Mouse (Mus musculus) adrenal gland, postnatal 25 days (tissue): ENCODE measurements around the gene Has3. TPM values are rescaled to one million over a fixed set of nuclear protein-coding genes. Genes with fewer than 3 reads are reported as not detected.

ENCODE experiments used
- DNase-seq: peaks from one replicate; pipeline ENCODE4 v3.0.0; 2021; ENCODE audit warnings: mixed read lengths
- total RNA-seq: library from RNA; stranded (reverse); gene quantifications from 2 replicates; pipeline ENCODE4 v1.2.3, GENCODE M21; 2021

The Has3 gene
- total RNA-seq, 1 experiment from 2014 or later: 0.55 TPM

DNA sequence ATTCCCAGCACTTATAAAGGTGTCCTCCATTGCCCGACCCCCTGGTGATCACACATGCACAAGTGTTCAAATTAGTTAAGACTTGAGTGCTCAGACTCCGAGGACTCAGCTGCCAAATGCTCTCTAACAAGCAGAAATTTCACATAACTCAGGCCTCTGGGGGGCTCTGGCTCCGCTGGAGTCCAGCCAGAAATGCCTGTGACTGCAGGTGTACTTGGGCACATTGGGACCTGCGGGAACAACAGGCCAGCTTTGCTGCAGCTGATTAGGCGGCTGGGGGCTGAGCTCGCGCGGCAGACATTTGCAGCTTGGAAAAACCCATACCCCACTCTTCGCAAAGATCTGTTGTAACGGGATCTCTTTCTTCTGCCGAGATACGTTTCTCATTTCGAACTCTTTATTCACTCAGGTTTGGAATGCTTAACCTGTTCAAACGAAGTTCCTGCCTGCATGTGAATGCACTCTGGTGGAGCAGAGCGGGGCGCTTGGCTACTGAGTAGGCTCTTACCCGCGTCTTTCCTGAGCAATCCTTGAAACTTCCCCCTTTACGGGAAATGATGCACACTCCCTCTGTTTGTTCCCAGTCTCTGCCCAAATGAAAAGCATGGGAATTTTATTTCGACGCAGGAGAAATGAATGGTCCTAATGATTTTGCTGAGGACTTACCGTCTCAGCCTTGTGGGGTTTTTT, 62.5 kb downstream of the Has3 start:
- DNase-seq: peak; percentile 39

DNA sequence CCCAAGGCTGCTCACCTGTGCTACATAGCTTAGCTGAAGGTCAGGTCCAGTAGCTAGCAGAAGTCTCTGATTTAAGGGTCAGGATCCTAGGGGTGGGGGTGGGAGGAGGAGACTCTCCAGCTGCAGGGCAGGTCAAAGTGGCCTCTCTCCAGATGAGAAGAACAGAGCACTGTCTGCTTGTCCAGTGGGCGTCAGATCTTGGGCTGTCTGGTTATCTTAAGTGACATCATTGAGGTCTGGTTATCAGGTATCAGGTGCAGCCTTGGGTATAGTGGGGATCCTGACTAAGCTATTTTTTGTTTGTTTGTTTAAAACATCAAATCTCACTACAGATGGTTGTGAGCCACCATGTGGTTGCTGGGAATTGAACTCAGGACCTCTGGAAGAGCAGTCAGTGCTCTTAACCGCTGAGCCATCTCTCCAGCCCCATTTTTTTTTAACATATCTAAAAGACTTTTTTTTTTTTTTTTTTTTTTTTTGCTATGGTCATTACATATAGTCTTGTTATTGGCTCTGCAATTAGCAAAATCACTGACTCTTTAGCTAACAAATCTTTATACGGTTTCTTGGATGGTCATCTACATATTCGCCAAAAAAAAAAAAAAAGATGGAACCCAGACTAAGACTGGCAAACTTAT, 63.6 kb downstream of the Has3 start:
- DNase-seq: no peak

Other genes with a start within 250 kb of the Has3 start
- 10.8 and 13.7 TPM in 2 replicates for gene Tango6, start 187.2 kb upstream of the Has3 start, total RNA-seq
- 39.6 and 47.2 TPM in 2 replicates for gene Utp4, start 23.4 kb downstream of the Has3 start, total RNA-seq
- 31.4 and 52.7 TPM in 2 replicates for gene Sntb2, start 65.5 kb downstream of the Has3 start, total RNA-seq
- 78.7 and 102 TPM in 2 replicates for gene Vps4a, start 161.0 kb downstream of the Has3 start, total RNA-seq
- gene Pdf, start 178.4 kb downstream of the Has3 start, total RNA-seq: 41.0 and 63.8 TPM in 2 replicates
- 47.9 and 48.6 TPM in 2 replicates for gene Cog8, start 186.4 kb downstream of the Has3 start, total RNA-seq
- gene Nip7, start 186.6 kb downstream of the Has3 start, total RNA-seq: 44.8 and 45.7 TPM in 2 replicates
- gene Tmed6, start 195.4 kb downstream of the Has3 start, total RNA-seq: not detected in 2 replicates
- gene Terf2, start 226.3 kb downstream of the Has3 start, total RNA-seq: 30.2 and 31.2 TPM in 2 replicates